Mouse (Mus musculus) cortical plate, adult 2 months (tissue): Measurements from ENCODE around the gene Cbx4.

Experiments used
- CTCF ChIP-seq: fragments of 200-500 bp; IDR thresholded peaks from 2 replicates; pipeline ENCODE4 v1.5.1; 2011; ENCODE audit warnings: mild to moderate bottlenecking, control low read depth, low read length; ENCODE audit not compliant: insufficient read depth; ENCODE audit errors: extremely low read depth
- POLR2A ChIP-seq: fragments of 200-500 bp; IDR thresholded peaks from 2 replicates; pipeline ENCODE4 v1.6.1; 2011; ENCODE audit warnings: mild to moderate bottlenecking, low read length, control low read depth; ENCODE audit not compliant: insufficient read depth; ENCODE audit errors: extremely low read depth

DNA sequence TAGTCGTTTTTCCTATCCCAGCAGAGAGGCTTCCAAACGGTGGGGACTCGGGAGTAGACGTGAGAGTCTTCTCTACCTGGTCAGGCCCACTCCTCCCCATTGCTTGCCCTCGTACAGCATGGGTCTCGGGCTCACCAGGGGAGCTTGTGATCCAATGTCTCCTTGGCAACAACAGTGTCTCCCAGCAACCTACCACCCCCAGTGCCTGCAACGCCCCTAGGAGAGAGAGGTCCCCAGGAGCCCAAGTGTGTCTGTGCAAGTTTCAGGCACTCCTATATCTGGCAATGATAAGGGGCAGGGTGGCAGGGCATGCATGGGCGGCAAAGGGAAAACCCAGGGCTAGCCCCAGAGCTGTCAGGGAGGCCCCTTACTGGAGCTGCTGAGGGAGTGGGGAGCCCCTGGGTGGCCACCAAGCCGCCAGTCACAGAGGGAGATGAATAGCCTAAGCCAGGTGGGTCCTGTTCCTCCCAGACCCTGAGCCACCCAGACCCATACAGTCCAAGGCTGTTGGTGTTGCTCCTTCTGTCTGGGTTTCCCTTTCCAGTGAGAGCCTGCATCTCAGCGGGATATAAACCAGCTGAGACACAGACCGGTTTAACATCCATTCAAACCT, 42.8 kb upstream of the Cbx4 start:
- TF ChIP-seq POLR2A (no peak), CTCF (no peak)
